Mouse (Mus musculus) limb, embryonic 11.5 days (tissue): ENCODE measurements around the gene Myo18b. TPM values are rescaled to one million over a fixed set of nuclear protein-coding genes. Genes with fewer than 3 reads are reported as not detected.

Source experiments
- ATAC-seq: fragments of 200-750 bp; cut with Nextera tagmentation; 2 replicates; pipeline ENCODE4 v1.8.0; 2017; ENCODE audit warnings: low read depth; ENCODE audit not compliant: insufficient number of reproducible peaks, low FRiP score, low TSS enrichment
- DNase-seq: peaks from one replicate; pipeline ENCODE4 v3.0.0-alpha.2; 2015; ENCODE audit warnings: low spot score
- H3K27ac ChIP-seq: fragments of 300-500 bp; sonication (generic); replicated peaks from 2 replicates; pipeline ENCODE4 v1.5.1; 2014; ENCODE audit warnings: low read depth, mild to moderate bottlenecking, low read length
- H3K27me3 ChIP-seq: fragments of 300-500 bp; sonication (generic); 2 replicates; pipeline ENCODE4 v1.6.1; 2014; ENCODE audit warnings: mild to moderate bottlenecking, low read length, mixed read lengths; ENCODE audit not compliant: control insufficient read depth, insufficient read depth
- H3K36me3 ChIP-seq: fragments of 300-500 bp; sonication (generic); 2 replicates; pipeline ENCODE4 v1.6.1; 2014; ENCODE audit warnings: mild to moderate bottlenecking, low read length, moderate library complexity, mixed read lengths; ENCODE audit not compliant: control insufficient read depth, insufficient read depth
- H3K4me1 ChIP-seq: fragments of 300-500 bp; sonication (generic); 2 replicates; pipeline ENCODE4 v1.6.1; 2014; ENCODE audit warnings: low read length, mixed read lengths; ENCODE audit not compliant: control insufficient read depth, insufficient read depth
- H3K4me2 ChIP-seq: fragments of 300-500 bp; sonication (generic); 2 replicates; pipeline ENCODE4 v1.6.1; 2014; ENCODE audit warnings: low read depth, mild to moderate bottlenecking, moderate library complexity; ENCODE audit not compliant: severe bottlenecking
- H3K4me3 ChIP-seq: fragments of 300-500 bp; sonication (generic); 2 replicates; pipeline ENCODE4 v1.5.1; 2014; ENCODE audit warnings: low read depth, low read length
- H3K9ac ChIP-seq: fragments of 300-500 bp; sonication (generic); 2 replicates; pipeline ENCODE4 v1.6.1; 2014; ENCODE audit warnings: mild to moderate bottlenecking, low read length
- H3K9me3 ChIP-seq: fragments of 300-500 bp; sonication (generic); 2 replicates; pipeline ENCODE4 v1.6.1; 2016; ENCODE audit warnings: low read length; ENCODE audit not compliant: control insufficient read depth
- WGBS: fragments of 180-500 bp; shearing (Covaris S2); extraction: QIAGEN DNeasy Blood & Tissue Kit; methylation state at CpG from one replicate; pipeline ENCODE4 v1.1.7; 2014; 5-methylcytosine and 5-hydroxymethylcytosine counted together
- polyA plus RNA-seq: library from polyadenylated mRNA; unstranded; fragments of >200 nt; fragmentation: Nextera tagmentation; extraction: Ambion mirVana; gene quantifications from 2 replicates; pipeline ENCODE4 v1.2.1, GENCODE M21; 2014

Myo18b gene
- 0.48 and 0.79 TPM in 2 replicates for polyA plus RNA-seq

- Histone ChIP-seq H3K27ac (no peak within 1 kb of the TSS), H3K27me3 (no peaks in the 10 kb centered on the region), H3K4me3 (no peak within 1 kb of the TSS), H3K36me3 (no peaks in the 10 kb centered on the region), H3K4me2 (no peak within 1 kb of the TSS), H3K9me3 (no peaks in the 10 kb centered on the region), H3K4me1 (no peaks in the 10 kb centered on the region), H3K9ac (no peak within 1 kb of the TSS)
- 85% methylated on average over 17 of the region's 17 CpGs for WGBS
- DNase-seq (no peak), ATAC-seq (no peak)
Measured at GRCm38 (mm10) chr5:112895674-112896654, at the start of gene Myo18b. TSS of gene Myo18b (minus strand) at chr5:112896362.

- H3K36me3 ChIP-seq, result no peaks in the 10 kb centered on the region
- ATAC-seq, result no peak
- no peak overlapping the region for H3K4me3 ChIP-seq
- no peak overlapping the region for H3K9ac ChIP-seq
- H3K4me1 ChIP-seq, result peaks cover 9% of the 10 kb centered on the region; the same call in 1 of the 2 replicates
- H3K9me3 ChIP-seq, result no peaks in the 10 kb centered on the region
- WGBS, result 69% methylated on average over 7 of the region's 7 CpGs
- no peak for DNase-seq
- no peak overlapping the region for H3K4me2 ChIP-seq
- H3K27me3 ChIP-seq, result no peaks in the 10 kb centered on the region
- H3K27ac ChIP-seq, result no peak overlapping the region
Measured at GRCm38 (mm10) chr5:112945925-112946324, 49.8 kb upstream of the Myo18b start.

GRCm38 (mm10) chr5:112942244-112942643 lies 46.1 kb upstream of the Myo18b start:
- no peak overlapping the region for H3K27ac ChIP-seq
- H3K9me3 ChIP-seq, result no peaks in the 10 kb centered on the region
- H3K4me3 ChIP-seq, result no peak overlapping the region
- no peak for ATAC-seq
- H3K4me2 ChIP-seq, result no peak overlapping the region
- H3K27me3 ChIP-seq, result no peaks in the 10 kb centered on the region
- no peak for DNase-seq
- 78% methylated on average over 7 of the region's 7 CpGs for WGBS
- H3K9ac ChIP-seq, result no peak overlapping the region
- peaks cover 9% of the 10 kb centered on the region; the same call in 1 of the 2 replicates for H3K4me1 ChIP-seq
- no peaks in the 10 kb centered on the region for H3K36me3 ChIP-seq

- Histone ChIP-seq H3K4me2 (no peak overlapping the region), H3K4me3 (no peak overlapping the region), H3K9ac (no peak overlapping the region), H3K9me3 (no peaks in the 10 kb centered on the region), H3K27me3 (no peaks in the 10 kb centered on the region), H3K27ac (no peak overlapping the region), H3K4me1 (peaks cover 3% of the 10 kb centered on the region; the same call in 1 of the 2 replicates), H3K36me3 (no peaks in the 10 kb centered on the region)
- 94% methylated on average over 12 of the region's 12 CpGs for WGBS
- ATAC-seq (no peak), DNase-seq (no peak)
Measured at GRCm38 (mm10) chr5:112941001-112941400, 44.8 kb upstream of the Myo18b start.

GRCm38 (mm10) chr5:112936632-112937031 lies 40.5 kb upstream of the Myo18b start:
- no peak overlapping the region for H3K4me3 ChIP-seq
- no peaks in the 10 kb centered on the region for H3K27me3 ChIP-seq
- no peak for ATAC-seq
- DNase-seq, result no peak
- no peak overlapping the region for H3K27ac ChIP-seq
- no peaks in the 10 kb centered on the region for H3K36me3 ChIP-seq
- H3K9ac ChIP-seq, result no peak overlapping the region
- 81% methylated on average over 10 of the region's 10 CpGs for WGBS
- no peak overlapping the region for H3K4me2 ChIP-seq
- 0 out of 2 replicates have a peak, but pooled peaks cover 6% of the 10 kb centered on the region for H3K4me1 ChIP-seq
- H3K9me3 ChIP-seq, result no peaks in the 10 kb centered on the region

- Histone ChIP-seq H3K9me3 (no peaks in the 10 kb centered on the region), H3K9ac (no peak overlapping the region), H3K4me1 (0 out of 2 replicates have a peak, but pooled peaks cover 6% of the 10 kb centered on the region), H3K27me3 (no peaks in the 10 kb centered on the region), H3K27ac (no peak overlapping the region), H3K4me3 (no peak overlapping the region), H3K4me2 (no peak overlapping the region), H3K36me3 (no peaks in the 10 kb centered on the region)
- no peak for DNase-seq
- WGBS, result 92% methylated on average over 8 of the region's 8 CpGs
- ATAC-seq, result no peak
Measured at GRCm38 (mm10) chr5:112935436-112935835, 39.3 kb upstream of the Myo18b start.

GRCm38 (mm10) chr5:112932878-112933567 lies 36.9 kb upstream of the Myo18b start:
- Histone ChIP-seq H3K4me2 (no peak overlapping the region), H3K27ac (no peak overlapping the region), H3K9me3 (no peaks in the 10 kb centered on the region), H3K9ac (no peak overlapping the region), H3K36me3 (no peaks in the 10 kb centered on the region), H3K4me3 (no peak overlapping the region), H3K27me3 (no peaks in the 10 kb centered on the region), H3K4me1 (0 out of 2 replicates have a peak, but pooled peaks cover 6% of the 10 kb centered on the region)
- DNase-seq, result no peak
- WGBS, result 77% methylated on average over 11 of the region's 11 CpGs
- ATAC-seq, result no peak

- ATAC-seq (no peak), DNase-seq (no peak)
- H3K4me3 ChIP-seq, result no peak overlapping the region
- H3K27me3 ChIP-seq, result no peaks in the 10 kb centered on the region
- WGBS, result 85% methylated on average over 5 of the region's 5 CpGs
- no peaks in the 10 kb centered on the region for H3K9me3 ChIP-seq
- H3K9ac ChIP-seq, result no peak overlapping the region
- H3K27ac ChIP-seq, result no peak overlapping the region
- H3K36me3 ChIP-seq, result no peaks in the 10 kb centered on the region
- no peak overlapping the region for H3K4me2 ChIP-seq
- H3K4me1 ChIP-seq, result 0 out of 2 replicates have a peak, but pooled peaks cover 6% of the 10 kb centered on the region
Measured at GRCm38 (mm10) chr5:112931901-112932300, 35.7 kb upstream of the Myo18b start.
